Mouse (Mus musculus) c-Kit-positive CD71-positive TER-119-positive erythroid progenitor cells, embryonic 14.5 days (primary cell): Measurements from ENCODE around the gene Gm27027.
A peak's percentile ranks its signal among the peaks of the same experiment; 100 is the strongest.

Source experiments
- DNase-seq: peaks from one replicate; pipeline ENCODE4 v3.0.0-alpha.2; 2013; ENCODE audit warnings: low spot score

The Gm27027 gene

DNA sequence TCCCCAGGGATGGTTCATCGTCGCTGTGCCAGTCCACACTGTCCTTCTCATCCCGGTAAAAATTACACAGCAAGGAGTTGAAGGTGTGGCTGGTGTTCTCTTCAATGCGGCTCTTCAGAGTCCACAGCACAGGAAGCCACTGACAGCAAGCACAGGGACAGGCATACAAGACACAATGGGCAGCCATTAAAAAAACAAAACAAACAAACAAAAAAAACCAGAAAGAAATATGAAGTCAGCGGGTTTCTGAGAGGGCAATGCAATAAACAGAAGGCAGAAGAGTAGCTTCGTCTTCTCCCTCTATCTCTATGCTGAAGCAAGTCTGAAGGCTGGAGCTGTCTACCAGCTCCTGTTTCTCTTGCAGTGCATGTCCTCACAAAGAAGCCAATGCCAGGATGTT lies at the start of gene Gm27027:
Gene Gm27027 (minus strand): TSS at position 101 of the 400 bp plus-strand sequence.
- no peak for DNase-seq

DNA sequence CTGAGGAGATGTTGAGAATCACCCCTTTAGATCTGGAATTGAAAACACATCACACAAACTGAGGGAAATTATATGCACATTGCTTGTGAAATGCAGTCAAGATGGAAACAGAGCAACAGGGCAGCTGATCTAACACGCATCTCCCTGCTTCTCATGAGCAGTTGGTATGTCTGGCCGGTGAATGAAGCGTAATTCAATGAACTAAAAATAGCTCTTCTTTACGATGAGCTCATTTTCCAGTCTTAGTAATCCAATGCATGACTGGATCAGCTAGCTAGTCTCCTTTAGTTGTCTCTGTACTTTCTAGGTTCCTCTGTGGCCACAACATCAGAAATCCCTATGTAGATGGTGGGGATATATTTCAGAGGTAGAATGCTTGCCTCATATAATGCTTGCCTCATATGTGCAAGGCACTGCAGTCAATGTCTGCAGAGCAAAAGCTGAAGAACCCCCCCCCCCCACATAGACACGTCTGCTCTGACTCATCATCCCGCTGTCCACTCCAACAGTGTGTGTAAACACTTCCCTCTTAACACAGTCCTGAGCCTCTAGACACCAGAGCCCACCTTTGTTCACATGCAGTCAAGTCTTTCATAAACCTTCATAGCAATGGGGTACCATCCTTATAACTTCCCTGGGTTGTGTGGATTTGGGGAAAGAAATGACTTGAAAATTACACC lies 49.4 kb upstream of the Gm27027 start:
- no peak for DNase-seq

DNA sequence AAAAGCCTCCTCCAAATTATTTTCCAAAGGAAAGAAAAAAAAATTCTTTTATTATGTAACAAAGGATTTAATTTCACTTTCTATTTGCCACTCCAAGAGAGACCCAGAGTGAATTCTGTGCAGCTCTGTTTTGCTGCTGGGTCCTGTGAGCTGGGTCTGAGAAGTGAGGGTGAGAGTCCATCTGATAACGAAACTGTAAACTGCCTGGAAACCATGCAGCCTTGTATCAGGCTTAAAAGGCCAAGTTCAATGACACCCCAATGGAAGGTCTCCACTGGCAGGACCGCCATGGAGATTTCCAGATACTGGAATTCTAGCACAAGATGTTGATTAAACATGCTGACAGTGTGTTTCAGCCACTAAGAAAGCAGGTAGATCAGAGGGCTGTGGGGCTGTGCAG lies 48.0 kb upstream of the Gm27027 start:
- no peak for DNase-seq

DNA sequence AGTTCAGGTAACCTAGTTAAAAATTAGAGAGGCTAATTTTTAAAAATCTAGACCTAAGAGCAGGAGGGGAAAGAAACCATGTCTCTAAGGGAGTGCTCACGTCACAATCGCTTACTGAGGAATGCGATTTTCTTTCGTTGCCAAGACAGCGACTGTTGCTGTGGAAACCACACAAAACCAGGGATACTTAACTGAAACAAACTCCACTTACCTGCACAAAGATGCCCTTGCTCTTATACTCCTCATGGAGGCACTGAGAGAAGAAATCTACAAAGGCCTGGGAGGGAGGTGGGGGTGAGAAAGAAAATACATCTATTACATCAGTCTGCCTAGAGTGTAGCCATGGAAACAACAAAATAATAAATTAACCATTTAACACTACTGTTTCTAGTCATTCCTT lies 47.5 kb upstream of the Gm27027 start:
- DNase-seq: no peak

- DNase-seq: no peak
Observed at GRCm38 (mm10) chr2:94042461-94042860, 46.3 kb upstream of the Gm27027 start.

DNA sequence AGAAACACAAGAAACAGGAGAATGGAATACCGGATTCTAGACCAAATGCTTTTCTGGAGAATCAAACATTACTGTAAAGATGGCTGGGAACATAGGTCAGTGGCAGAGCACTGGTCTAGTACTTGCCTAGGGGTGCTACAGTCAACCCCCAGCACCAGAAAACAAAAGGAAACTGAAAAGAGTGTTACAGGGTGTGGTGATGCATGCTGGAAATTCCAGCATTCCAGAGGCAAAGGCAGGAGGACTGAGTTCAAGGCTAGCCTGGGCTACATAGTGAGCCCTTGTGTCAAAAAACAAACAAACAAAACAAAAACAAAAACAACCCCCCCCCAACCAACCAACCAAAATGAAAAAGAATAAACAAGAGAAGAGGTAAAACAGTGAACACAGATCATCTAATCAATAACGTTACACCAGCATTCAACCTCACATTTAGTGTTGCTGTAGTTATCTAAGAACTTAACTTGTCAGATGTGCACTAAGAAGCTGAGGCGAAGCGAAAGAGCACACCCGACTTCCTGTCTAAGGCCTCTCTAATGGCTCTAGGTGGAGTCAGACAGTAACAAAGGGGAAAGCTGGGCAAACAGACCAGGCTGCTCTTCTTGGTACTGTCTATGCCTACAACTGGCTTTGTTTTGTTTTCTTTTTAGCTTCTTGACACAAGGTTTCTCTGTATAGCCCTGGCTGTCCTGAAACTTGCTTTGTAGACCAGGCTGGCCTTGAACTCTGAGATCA lies 44.4 kb upstream of the Gm27027 start:
- no peak for DNase-seq

- peak; percentile 43 for DNase-seq
Observed at GRCm38 (mm10) chr2:94035428-94036331, 39.5 kb upstream of the Gm27027 start.

GRCm38 (mm10) chr2:94030602-94031001 lies 34.4 kb upstream of the Gm27027 start:
- no peak for DNase-seq

GRCm38 (mm10) chr2:94024637-94025036 lies 28.5 kb upstream of the Gm27027 start:
- no peak for DNase-seq

- DNase-seq: peak; percentile 87
Observed at GRCm38 (mm10) chr2:94010335-94011291, 14.5 kb upstream of the Gm27027 start, which contains the start of gene Alkbh3. Alkbh3 (minus strand) TSS chr2:94010807.

DNA sequence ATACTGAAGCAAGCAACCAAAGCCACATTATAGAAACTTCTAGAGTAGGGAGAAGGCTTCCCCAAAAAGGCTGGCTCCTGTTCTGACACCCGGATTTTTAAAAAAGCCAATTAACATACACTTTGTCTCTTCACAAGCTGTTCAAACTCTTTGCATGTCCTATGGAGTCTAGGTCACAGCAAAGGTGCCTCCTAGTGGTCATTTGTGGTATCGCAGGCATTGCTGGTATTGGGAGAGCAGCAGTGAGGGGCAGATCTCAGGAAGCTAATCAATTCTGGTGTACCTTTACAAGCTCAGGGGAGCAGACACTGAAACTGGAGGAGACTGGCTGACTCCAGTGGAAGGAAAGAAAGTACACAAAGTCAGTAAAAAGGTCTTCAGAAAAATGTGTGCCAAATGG lies 6.2 kb upstream of the Gm27027 start:
- peak; percentile 73 for DNase-seq

DNA sequence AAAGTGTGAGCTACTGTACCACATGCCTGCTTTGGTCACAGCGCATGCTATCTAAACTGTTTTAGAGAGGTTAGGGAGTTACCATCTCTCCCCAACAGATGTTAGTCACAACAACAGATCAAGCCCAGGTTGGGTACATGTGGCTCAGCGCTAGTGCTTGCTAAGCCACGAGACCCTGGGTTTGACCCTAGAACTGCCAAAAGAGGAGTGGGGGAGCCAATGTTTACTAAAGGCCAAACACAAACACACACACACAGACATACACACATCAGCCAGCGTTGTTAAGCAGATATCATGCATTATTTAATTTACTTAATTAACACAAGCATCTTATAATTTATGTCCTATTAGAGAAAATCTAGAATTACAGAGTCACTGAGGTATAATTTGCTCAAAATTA lies 5.8 kb upstream of the Gm27027 start:
- DNase-seq: no peak

GRCm38 (mm10) chr2:94001411-94001810 lies 5.3 kb upstream of the Gm27027 start:
- DNase-seq: no peak

GRCm38 (mm10) chr2:93992810-93993209 lies 3.3 kb downstream of the Gm27027 start:
- DNase-seq: no peak

DNA sequence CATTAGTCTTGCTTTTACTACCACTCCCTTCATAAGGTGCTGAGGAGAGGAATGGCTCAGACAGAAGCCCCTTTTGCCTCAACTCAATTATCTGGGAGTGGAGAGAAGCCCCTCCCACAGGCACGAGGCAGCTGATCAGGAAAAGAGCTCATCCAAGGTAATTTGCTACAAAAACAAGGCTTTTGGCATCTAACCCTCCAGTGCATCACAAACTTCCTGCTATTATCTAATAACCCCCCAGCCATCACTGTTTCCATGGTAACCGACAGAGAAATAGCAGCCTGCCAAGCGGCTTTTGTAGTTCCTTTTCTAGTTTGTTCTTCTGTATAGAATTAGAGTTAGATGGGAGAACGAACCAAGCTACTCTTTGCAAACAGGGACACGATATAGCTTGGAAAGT lies 3.9 kb downstream of the Gm27027 start:
- DNase-seq: no peak

- DNase-seq: no peak
Observed at GRCm38 (mm10) chr2:93991336-93991735, 4.8 kb downstream of the Gm27027 start.

GRCm38 (mm10) chr2:93988440-93988839 lies 7.7 kb downstream of the Gm27027 start:
- DNase-seq: no peak

GRCm38 (mm10) chr2:93982457-93983235 lies 13.5 kb downstream of the Gm27027 start:
- no peak for DNase-seq

GRCm38 (mm10) chr2:93979249-93980120 lies 16.7 kb downstream of the Gm27027 start:
- DNase-seq: no peak
